Mouse (Mus musculus): ENCODE results near the gene Hrh2. TPM values are rescaled to one million over a fixed set of nuclear protein-coding genes. Genes with fewer than 3 reads are reported as not detected.
A peak's percentile ranks its signal among the peaks of the same experiment; 100 is the strongest.

Hrh2 gene
- total RNA-seq (2021), result 1 to 10 TPM; 6.9 to 7.8 TPM
- long read RNA-seq, partial matches to known transcripts, result 1 of 9 reads
- long read RNA-seq, other reads (novel, unspliced or antisense), result 8 of 9 reads

DNA sequence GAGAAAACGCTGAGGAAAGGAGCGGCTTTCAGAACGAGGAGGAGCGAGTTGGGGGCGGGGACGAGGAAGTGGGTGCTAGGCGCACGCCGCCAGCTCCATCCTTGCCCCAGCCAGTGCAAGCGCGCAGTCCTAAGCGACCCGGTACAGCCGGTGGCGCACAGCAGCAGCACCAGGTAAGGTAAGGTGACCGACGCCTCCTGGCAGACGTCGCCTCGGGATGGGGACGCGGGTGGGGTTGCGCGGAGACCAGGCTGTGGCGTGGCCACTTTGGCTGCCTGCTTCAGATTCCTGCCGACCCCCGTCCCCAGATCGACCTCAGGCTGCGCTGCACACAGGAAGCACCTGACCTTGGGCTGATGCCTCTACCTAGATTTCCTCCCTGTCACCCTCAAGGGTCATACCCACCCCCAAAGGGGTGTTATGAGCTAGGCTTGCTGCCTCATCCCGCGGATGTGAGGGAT is at the start of gene Hrh2:
Gene Hrh2 (plus strand): TSS at position 109 of the 461 bp plus-strand sequence.
- DNase-seq (ENCODE audit: low spot score in 2 of 2), result peak in 1 of 2 experiments; percentile 50

GRCm38 (mm10) chr13:54143788-54144187 is 48.1 kb upstream of the Hrh2 start:
- DNase-seq (ENCODE audit: low spot score in 2 of 2), result no peak

GRCm38 (mm10) chr13:54144624-54145023 is 47.3 kb upstream of the Hrh2 start:
- no peak for DNase-seq (ENCODE audit: low spot score in 2 of 2)

DNA sequence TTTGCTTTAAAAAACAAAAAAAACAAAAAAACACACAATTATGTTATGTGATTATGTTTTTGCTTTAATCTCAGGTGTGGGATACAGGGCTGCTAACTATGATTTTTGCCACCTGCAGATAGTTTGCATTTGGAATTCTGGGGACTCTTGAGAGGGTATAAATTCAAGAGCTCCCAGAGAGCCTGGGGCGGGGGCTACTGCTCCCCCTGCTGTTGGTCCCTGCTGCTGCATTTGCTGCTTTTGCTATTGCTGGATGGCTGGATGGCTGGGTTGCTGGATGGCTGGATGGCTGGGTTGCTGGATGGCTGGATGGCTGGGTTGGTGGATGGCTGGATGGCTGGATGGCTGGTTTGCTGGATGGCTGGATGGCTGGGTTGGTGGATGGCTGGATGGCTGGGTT is 44.6 kb upstream of the Hrh2 start:
- DNase-seq (ENCODE audit: low spot score in 2 of 2), result no peak

GRCm38 (mm10) chr13:54152421-54152820 is 39.5 kb upstream of the Hrh2 start:
- no peak for DNase-seq (ENCODE audit: low spot score in 2 of 2)

- no peak for DNase-seq (ENCODE audit: low spot score in 2 of 2)
Measured at GRCm38 (mm10) chr13:54152911-54153310, 39.0 kb upstream of the Hrh2 start.

DNA sequence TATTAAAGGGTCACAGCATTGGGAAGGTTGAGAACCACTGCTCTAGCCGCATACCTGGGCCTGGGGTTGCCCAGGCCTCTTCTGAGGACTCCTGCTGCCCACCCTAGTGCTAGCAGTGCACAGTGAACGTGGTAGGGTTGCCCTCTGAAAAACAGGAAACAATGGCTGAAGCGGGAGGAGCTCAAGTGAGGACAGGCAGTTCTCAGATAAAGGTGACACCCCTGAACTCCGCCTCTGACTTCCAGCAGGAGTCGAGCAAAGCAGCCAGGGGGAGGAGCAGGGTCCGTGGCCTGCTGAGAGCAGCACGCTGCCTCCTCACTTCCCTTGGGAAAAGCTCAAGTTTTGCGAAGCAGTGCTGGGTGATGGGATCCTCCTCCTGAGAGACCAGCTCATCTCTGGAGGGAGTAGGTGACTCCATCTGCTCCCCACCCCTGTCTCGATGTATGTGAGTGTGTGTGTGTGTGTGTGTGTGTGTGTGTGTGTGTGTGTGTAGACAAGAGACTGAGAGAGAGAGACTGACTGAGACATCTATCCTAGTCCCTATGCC is 38.2 kb upstream of the Hrh2 start:
- no peak for DNase-seq (ENCODE audit: low spot score in 2 of 2)

GRCm38 (mm10) chr13:54155822-54156221 is 36.1 kb upstream of the Hrh2 start:
- no peak for DNase-seq (ENCODE audit: low spot score in 2 of 2)

DNA sequence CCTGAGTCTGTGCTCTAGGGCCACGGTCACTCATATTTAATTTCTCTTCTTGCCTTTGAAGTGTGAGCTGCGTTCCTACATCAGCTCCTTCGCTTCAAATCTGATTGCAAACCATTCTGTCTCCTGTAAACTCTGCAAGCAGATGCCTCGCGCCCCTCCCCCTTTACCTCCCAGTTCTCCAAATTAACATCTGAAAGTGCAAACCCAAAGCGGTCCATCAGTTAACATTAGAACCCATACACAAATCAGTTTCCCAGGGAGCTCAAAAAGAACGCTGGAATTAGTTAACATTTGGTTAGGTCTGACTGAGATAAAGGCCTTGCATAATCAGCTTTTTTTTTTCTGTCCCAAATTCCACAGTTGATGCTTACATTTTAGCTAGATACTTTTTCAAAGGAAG is 32.7 kb upstream of the Hrh2 start:
- DNase-seq (ENCODE audit: low spot score in 2 of 2), result no peak

DNA sequence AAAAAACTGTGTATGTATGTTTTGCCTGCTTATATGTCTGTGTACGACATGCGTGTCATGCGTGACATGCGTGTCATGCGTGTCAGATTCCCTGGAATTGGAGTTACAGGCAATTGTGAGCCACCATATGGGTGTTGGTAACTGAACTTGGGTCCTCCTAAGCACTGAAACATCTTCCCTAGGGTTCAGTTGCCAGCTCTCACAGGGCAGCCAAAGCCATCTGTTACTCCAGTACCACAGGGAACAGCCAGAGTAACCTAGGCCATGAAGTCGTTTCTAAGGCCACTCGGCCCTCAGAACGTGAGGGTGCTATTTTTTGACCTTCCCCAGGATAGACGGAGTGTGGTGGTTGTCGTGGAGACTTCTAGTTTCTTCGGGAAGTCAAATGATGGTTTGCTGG is 32.2 kb upstream of the Hrh2 start:
- no peak for DNase-seq (ENCODE audit: low spot score in 2 of 2)

DNA sequence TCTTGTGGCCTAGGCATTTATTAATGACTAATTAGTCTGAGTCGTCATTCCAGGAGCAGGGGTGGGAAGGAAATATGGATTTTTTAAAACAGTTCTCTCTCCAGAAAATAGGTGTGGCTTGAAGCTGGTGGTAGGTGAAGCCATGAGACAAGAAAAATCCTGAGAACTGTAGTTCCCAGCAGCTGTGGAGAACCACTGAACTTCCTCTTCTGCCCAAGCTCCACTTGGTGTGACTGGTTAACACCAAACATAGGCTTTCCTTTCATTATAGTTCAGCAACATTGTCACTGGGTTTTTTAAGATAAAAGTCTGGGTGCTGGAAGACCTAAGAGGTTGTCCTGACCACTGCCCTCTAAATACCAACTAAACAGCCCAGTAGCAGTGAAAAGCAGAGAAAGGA is 31.4 kb upstream of the Hrh2 start:
- no peak for DNase-seq (ENCODE audit: low spot score in 2 of 2)

GRCm38 (mm10) chr13:54161514-54161913 is 30.4 kb upstream of the Hrh2 start:
- DNase-seq (ENCODE audit: low spot score in 2 of 2), result no peak

- peak in 1 of 2 experiments; percentile 26 for DNase-seq (ENCODE audit: low spot score in 2 of 2)
Measured at GRCm38 (mm10) chr13:54163363-54163762, 28.6 kb upstream of the Hrh2 start.

DNA sequence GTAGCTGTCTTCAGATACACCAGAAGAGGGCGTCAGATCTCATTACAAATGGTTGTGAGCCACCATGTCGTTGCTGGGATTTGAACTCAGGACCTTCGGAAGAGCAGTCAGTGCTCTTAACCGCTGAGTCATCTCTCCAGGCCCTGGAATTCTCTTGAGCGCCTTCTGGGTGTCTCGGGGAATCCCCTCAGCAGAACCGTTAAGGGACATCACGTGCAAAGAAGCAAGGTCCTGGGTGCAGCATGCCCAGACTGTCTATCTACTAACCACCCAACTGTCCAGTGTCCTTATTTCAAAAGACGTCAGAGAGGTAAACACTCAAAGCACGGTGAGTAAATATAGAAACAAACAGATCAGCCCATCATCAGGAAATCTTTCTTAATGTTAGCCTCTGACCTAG is 27.5 kb upstream of the Hrh2 start:
- no peak for DNase-seq (ENCODE audit: low spot score in 2 of 2)

GRCm38 (mm10) chr13:54165066-54165465 is 26.9 kb upstream of the Hrh2 start:
- no peak for DNase-seq (ENCODE audit: low spot score in 2 of 2)

DNA sequence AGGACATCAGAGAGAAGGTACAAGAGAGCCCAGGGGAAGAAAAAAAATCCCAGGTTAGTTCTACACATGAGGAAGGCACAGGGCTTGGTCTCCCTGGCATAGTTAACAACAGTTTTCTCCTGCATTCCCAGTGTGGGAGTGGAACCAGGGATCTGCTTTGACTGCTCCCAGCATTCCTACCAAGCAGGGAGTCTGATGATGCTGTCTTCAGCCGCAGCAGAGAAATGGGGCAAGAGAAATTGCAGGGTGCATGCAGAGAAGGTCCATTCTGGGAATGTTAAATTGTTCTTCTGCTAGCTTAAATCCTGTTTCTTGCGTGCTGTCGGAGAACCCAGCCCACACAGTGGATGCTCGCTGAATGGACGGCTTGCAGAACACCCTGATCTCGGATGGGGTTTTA is 26.2 kb upstream of the Hrh2 start:
- DNase-seq (ENCODE audit: low spot score in 2 of 2), result peak in 1 of 2 experiments; percentile 30

DNA sequence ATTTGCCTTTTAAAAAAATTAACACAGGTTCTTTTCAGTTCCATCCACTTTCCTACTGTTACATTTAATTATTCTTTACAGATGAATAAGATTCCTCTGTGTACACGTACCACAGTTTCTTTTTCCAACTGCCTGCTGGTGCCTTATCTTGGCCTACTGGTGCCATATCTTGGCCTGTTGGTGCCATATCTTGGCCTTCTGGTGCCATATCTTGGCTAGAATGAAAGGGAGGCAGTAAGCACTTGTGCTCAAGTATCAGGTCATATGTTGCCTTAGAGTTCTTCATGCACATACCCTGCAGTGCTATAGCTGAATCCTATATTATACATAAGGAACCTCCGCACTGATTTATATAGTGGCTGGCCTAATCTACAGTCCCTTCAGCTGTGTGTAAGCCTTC is 24.9 kb upstream of the Hrh2 start:
- no peak for DNase-seq (ENCODE audit: low spot score in 2 of 2)

GRCm38 (mm10) chr13:54168675-54169074 is 23.3 kb upstream of the Hrh2 start:
- DNase-seq (ENCODE audit: low spot score in 2 of 2), result no peak

DNA sequence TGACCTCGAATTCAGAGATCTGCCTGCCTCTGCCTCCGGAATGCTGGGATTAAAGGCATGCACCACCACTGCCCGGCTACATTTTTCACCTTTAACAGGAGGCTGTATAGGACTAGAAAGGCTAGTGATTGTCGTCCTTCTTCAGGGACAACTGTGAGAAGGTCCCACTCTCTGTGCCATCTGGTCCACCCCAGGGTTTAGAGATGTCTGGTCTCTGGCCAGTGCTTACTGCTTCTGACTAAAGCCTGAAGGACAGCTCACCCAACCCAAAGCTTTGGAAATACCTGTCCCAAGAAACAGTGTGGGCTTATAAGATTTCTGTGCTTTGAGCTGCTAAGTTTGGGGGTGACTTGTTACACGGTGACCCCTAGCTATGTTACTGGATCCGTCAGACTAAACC is 21.6 kb upstream of the Hrh2 start:
- no peak for DNase-seq (ENCODE audit: low spot score in 2 of 2)

DNA sequence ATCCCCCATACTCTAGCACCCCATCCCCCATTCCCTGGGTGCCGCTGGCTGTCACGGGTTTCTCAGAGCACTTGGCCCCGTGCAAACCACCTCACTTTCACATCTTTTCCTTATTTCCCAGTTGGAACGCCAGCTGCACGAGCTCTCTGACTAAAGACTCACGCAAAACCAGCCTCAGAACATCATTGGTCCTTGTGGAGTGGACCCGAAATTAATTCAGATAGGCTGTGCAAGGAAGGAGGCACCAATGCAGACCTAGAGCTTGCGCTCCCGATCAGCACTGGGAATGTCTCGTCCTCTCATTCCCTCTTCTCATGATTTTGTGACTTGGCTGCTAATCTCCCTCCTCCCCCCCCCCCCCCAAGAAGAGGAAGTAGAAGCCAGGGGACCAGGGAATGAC is 20.6 kb upstream of the Hrh2 start:
- DNase-seq (ENCODE audit: low spot score in 2 of 2), result no peak

- no peak for DNase-seq (ENCODE audit: low spot score in 2 of 2)
Measured at GRCm38 (mm10) chr13:54171761-54172160, 20.2 kb upstream of the Hrh2 start.

- DNase-seq (ENCODE audit: low spot score in 2 of 2), result no peak
Measured at GRCm38 (mm10) chr13:54173941-54174340, 18.0 kb upstream of the Hrh2 start.

GRCm38 (mm10) chr13:54174703-54175102 is 17.2 kb upstream of the Hrh2 start:
- no peak for DNase-seq (ENCODE audit: low spot score in 2 of 2)

DNA sequence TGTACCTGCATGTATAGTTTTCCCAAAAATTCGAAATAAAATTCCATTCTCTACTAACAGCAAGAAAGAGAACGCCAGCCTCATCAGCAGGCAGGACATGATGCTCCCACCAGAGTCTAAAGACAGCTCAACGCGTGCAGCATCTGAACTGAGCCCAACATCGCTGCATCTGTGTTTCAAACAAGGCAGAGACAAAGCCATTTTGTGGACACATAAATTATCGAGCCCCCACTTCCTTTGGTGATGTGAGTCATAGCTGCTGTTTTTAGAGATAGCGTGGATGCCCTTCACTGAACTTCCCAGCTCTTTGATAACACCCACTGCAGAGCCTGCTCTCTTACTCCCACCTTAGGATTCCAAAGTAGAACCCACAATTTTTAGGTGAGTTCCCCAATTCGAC is 16.5 kb upstream of the Hrh2 start:
- DNase-seq (ENCODE audit: low spot score in 2 of 2), result no peak

All from layer of hippocampus, adult 18-20 months (tissue).